Mouse (Mus musculus): ENCODE data around the gene Dmrt2.
A peak's percentile ranks its signal among the peaks of the same experiment; 100 is the strongest.

The Dmrt2 gene

DNA sequence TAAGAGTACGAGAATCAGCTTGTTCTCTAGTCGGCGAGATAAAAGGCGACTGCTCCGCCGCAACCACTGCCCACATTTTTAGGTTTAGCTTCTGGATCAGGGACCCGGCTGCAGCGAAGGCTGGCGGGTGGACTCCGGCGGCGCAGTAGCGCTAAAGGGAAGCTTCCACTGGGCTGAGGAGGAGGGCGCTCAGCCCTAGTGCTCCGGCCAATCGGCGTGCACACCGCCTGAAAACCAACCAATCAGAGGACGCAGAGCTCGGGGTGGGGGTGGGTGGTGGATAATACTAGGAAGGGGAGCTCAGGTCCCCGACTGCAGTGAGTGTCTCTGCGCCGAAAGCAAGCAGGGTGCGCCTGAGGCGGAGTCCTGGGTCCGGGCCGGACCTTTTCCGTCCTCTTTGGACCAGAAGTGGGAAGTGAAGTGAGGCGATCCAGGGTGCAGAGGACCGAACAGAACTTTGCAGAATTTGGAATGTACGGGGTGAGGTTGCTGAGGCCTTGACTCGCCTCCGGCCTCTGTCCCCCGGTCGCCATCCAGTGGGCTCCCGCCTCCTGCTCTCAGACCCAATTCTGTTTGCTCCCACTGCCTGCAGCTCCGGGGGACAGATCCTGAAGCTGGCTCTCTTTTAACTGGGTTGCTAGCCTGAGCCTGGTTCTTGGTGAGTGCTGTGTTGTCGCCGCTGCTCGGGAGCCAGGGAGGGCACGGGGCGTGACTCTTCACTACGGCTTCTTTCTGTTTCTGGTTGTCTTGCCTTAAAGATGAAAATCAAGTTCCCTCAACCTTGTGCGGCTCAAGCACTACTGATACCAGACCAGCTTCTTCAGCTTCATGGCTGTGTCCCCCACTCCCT lies at the start of gene Dmrt2:
Gene Dmrt2, plus strand, starts transcription at position 311 of the 850 bp plus-strand sequence.
- DNase-seq: peak; percentile 29

DNA sequence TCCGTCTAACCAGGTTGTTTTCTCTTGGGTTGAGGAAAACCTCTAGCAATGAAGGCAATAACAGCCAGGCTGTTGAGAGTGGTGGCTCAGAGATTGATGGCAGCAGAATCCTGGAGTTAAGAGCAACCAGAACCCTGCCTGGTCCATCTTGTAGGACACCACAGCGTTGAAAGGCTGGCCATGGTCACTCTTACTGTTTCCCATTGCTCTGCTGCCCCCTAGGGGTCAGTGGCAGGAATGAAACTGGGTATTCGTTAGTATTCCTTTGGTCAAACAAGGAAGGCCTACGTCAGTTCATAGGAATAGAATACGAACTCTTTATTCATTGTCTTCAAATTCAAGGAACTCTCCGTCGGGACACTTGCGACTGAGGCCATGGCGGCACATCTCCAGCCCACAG lies 43.7 kb upstream of the Dmrt2 start:
- peak; percentile 53 for DNase-seq

DNA sequence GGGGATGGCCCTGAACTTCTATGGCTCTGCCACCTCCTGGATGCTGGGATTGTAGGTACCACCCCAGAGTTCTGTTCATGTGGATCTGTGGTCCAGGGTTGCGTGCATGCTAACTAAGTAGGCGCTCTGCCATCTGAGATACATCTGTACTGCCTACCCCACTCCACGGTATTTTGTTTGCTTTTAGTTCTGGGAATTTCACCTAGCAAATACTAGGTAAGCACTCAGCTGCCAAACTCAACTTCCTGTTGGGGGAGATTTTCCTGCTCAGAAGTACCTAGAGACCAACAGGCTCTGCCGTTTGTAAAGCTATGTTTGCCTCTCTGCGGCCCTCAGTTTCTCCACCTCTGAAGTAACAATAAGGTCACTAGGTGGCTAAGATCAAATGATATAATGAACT lies 37.1 kb upstream of the Dmrt2 start:
- DNase-seq: no peak

DNA sequence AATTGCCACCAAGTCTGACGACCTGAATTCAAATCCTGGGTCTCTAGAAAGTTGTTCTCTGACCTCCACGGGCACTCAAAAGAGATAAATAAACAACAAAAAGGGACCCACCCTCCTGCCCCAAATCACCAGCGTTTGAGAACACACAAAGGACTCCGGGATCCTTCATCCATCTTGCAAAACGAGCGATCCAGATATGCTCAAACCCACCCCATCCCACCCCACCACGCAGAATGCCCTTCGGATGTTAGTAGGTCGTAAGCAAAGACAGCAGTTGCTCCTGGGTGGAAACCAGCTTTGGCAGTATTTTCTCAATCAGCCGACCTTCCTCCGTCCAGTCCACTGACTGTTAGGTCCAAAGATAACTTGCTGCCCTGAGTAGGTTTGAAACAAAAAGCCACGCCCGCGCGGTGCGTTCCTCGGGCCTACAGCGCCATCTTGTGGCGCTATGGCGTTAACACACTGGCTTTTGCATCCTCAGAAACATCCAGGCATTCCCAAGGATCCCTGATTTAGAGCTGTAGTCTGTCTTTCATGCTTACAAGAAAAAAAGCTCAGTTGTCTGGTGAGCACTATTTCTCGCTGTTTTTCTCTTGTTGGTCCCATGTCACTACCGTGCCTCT lies 36.5 kb upstream of the Dmrt2 start:
- peak; percentile 44 for DNase-seq

DNA sequence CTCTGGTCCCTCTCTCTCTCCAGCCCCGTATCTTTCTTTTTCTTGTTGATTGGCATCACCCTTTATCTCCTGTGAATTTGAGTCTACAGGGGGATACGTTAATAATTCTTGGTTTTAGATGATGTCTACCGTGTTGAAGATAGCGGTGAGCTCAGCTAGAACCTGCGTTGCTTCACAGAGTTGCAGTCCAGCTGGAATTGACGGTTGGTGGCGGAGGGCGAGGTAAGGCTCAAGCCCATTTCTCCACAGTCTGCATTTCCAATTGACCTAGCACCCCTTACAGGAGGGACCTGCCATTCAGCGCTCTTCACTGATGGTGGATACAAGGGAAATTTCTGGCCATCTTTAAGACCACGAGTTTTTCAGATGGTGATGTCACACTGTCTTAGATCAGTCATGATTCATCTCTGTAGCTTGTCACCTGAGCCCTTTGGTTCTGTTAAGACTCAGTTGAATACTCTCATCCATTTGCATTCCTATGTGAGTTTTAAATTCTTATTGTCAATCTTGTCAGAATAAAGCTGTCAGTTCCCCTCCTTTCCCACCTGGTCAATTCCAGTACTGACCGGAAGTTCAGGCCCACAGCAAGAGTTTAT lies 33.3 kb upstream of the Dmrt2 start:
- DNase-seq: no peak

DNA sequence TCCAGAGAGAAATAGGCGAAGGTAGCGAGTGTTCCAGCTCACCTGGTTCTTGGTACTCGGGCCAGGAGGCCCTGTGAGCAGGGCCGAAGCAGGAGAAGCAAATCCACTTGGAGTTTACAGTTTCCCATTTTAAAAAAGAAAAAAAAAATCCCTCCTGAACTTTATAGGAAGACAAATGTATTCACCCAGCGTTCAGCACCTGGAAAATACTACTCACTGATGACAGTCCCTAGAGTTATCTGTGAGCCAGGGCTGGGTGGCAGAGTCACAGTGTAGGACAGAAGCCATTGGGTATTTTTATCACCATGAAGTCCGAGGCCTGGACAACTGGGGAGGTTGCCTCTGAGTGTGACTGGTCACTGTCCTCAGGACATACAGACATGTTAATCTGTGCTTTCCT lies 30.4 kb upstream of the Dmrt2 start:
- DNase-seq: no peak

DNA sequence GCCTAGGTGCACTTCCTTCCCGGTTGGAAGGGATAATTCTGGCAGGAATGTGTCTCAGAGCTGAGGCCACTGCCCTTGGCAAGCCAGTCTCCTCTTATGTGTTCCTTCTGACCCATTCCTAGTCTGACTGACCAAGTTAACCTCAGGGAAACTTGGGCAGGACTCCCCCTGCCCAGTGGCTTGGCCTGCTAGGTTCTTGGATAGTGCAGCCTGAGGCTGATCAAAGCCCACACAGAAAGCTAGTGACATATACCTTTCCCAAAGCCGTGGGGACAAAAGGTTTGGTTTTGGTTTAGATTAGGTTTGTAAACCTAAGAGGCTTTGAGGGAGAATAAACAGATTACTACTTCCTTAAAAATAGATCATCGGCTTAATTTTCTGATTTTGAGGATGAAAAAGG lies 25.1 kb upstream of the Dmrt2 start:
- DNase-seq: no peak

DNA sequence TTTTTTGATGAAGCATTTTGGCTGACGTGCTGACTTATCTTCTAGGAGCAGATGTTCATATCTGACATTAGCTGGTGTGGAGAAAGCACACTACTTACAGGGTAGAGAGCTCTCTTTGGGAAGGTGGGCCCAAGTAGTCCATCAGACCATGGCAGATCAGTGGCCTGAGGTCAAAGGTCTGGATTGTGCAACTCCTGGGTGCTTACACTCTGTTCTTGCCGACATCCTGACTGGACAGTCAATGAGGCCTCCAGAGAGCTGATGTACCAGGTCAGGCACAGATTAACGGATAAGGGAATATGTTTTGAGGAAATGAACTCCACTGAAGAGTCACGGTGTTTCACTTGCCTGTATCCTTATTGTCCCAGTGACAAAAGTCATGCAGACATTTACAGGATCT lies 23.5 kb upstream of the Dmrt2 start:
- DNase-seq: no peak

GRCm38 (mm10) chr19:25650474-25650873 lies 21.7 kb upstream of the Dmrt2 start:
- no peak for DNase-seq

- DNase-seq: no peak
These were observed 19.7 kb upstream of the Dmrt2 start for GRCm38 (mm10) chr19:25652560-25652959.

DNA sequence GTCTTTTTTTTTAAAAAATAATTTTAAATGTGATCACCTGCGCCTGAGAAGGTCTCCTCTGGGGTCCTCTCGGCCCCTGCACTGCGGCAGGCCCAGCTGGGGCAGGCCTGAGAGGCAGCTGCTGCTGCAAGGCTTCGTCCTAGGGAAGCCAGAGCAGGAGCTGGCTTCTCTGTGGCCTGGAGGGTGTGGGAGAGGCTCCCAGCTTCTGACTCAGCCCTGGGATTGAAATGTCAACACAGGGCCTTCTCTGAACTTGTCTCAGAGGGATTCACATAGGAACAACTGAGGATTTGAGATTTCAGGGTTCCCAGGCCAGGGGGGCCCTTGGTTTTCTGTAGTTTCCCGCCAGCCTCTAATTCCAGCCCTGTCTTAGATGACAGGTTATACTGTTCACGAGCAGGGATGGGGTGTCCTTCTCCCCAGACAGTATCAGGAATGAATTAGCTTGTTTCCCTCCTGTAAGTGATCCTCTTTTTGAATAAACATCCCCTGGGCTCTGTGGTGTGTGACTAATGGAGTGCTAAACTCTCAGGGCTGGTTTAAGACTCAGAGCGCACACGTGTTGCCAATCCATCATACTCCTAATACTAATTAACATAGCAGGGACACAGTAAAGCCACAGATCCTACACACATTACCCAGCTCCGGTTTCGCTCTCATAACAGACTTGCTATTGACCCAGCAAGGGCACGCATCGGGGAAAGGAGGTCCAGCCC lies 18.0 kb upstream of the Dmrt2 start:
- DNase-seq: no peak

DNA sequence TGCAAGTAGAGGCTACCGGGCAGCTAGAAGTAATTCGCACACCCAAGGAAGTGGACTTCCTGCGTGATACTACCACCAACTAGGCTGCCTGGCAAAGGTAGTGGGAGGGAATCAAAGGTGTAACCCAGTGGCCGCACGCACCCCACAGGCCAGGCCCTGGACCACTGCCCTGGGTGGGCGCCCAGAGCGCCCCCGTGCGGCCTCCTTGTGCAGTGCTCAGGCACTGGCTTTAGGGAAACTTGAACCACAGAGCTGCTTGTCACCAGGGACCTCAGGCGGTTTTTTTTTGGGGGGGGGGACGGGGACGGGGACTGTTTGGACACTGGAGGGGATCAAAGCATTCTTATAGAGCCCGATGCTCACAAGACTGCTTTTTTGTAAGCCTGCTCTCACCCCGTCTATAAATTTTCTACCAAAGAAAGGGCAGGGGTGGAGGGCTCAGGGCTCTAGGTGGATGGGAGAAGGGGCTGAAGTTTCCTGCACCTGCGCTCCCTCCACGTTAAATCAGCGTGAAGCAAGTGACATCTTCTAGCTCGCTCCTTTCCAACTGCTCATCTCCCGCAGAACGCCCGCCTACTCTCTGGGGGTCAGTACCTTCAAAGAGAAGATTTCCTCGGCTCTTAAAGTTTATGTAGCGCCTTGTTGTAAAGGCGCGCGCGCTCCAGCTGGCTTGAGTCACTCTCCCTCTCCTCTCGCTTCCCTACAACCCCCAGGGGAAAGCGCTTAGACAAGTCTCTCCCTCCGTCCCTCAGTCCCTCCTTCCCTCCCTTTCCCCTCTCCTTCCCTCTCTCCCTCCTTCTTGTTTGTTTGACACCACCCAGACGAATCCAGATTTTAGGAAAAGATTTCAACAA lies 6.5 kb upstream of the Dmrt2 start:
- no peak for DNase-seq

DNA sequence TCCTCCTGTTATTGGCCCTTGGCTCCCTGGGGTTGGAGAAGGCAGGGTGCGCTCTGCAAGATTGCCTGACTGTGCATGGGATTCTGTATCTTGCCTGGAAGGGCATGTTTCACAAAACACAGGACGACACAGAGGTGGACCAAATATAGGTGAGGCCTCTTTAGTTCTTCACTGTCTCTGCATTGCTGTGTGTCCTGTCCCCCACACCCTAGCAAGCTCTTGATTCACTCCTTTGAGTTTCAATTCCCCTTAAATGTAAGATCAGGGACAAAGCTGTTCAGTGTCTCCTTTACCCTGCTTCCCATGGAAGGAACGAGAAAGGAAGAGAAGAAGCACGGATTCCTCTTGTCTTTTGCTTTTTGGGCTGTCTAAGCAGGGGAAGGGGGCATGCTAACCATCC lies 4.4 kb upstream of the Dmrt2 start:
- DNase-seq: no peak

DNA sequence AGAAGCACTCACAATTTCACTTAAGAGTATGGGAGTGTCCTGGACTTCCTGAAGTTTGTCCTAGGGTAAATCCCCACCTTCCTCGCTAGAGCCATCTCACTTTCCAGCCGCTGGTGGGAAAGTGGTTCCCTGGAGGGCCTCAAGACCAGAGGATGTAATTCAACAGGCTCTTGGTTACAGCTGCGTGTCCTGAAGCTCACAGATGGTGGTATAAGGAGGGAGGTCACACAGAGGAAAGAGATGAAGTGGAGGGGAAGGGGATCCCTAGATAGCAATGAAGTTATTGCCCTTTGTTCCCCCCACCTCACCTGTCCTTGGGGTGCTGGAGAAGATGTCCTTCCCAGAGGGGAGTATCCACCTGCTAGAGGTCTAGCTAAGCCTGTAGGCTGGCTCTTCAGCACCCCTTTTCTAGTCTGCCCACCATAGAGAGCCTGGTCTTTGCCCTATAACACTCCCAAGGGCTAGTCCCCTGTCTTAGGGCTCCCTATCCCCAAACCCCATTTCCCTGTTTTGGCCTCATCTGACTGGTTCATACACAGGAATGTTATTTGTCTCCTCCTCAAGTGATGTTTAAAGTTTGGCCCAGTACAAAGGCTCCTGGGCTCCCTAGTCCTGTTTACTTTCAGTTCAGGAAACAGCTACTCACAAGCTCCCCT lies 2.5 kb upstream of the Dmrt2 start:
- DNase-seq: no peak

GRCm38 (mm10) chr19:25670571-25671285 lies 1.5 kb upstream of the Dmrt2 start:
- no peak for DNase-seq

DNA sequence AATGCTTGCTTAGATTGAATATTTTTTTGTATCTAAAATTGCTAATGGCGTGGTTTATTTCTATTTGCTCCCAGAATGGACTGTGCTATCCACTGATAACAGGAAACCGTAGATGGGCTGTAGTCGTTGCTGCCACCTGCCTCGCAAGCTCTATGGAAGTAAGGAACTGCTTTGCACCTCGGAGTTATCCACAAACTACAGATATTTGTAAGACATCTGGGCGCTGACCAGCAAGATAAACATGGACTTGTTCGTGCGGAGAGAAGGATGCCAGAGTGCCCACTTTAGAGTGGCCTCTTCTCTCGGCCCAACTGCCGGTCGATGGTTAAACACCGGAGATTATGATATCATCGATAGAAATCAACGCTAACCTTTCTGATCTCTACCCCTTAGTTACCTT lies 530 bp upstream of the Dmrt2 start:
- no peak for DNase-seq

DNA sequence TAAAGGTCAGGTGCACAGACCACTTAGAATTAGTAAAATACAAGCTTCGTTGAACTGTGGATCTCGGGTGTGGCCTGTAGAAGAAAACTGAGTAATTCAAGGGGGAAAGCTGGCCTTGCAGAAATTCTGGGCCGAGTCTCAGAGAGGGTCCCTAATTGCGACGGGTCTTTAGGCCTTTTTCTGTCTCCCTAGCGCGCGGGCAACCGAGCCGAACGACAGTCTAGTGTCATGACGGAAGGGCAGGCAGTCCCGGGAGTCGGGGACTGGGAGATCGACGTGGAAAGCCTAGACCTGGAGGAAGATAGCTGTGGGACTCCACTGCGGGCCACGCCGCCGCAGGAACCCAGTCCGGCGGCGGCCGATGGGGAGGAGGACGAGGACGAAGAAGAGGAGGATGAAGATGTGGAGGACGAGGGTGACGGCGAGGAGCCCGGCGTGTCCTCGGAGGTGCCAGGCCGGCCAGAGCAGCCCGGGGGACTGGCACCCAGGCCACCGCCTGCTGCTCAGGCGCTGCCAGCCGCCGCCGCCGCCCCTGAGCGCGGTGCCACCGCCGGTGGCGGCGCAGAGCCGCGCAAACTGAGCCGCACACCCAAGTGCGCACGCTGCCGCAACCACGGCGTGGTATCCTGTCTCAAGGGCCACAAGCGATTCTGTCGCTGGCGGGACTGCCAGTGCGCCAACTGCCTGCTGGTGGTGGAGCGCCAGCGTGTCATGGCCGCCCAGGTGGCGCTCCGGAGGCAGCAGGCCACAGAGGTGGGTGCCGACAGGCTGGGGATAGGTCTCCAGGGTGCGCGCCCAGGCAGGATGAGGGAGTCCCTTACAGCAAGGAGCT lies 1.2 kb downstream of the Dmrt2 start:
- peak; percentile 23 for DNase-seq

DNA sequence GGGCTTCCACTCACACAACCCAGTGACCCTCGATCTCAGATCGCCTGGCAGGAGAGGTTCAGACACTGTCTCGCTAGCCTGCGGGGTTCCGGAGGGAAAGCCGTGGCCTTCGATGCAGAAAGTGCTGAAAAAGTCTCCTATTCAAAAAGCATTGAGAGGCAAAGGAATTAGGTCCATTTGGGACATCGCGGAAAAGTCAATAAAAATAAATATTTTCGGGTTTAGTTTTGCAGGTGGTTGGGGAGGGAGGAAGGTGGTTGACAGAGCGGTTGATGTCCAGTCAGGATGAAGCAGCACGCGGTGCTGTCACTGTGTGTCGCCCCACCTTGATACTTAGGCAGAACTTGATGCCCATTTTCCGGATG lies 1.8 kb downstream of the Dmrt2 start:
- DNase-seq: no peak

DNA sequence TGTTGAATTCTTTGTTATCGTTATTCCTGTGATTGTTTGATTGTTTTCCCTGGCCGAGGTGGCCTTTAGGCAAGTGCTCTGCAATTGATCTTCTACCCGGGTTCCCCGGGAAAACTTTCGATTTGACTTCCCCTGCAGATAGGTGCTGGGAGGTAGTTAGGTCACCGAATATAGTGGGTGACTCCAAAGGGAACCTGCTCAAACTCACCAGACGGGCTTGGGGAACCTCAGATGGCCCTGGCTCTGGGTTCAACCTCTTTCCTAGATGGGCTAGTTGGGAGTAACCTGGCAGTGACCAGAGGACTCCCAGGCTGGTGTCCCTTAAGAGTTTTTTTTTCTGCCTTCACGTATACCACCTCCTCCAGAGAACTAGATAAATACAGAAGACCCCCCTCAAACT lies 2.5 kb downstream of the Dmrt2 start:
- no peak for DNase-seq

DNA sequence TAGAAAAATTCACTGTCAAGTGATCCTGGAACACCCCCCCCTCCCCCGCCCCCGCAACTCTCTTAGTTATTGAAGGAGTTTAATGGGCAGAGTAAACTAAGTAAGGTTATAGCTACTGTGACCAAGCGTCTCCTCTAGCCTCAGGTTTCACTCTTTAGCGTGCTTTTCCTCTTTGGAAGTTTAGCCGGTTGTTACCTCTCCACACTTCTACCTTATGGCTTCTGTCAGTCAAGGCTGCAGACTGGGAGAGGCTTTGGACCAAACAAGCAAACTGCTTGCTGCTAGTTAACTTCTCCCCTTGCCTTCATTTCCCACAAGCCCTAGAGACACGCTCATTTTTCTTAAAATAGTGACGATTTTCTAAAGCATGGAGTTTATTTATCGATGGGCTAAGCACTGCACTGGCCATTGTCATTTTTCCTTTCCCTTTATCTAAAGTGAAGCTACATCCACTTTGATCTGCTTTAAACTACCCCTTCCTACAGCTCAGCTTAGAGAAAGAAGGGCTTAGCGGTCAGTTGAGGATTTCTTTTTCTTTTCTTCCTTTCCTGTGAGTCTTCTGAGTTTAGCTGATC lies 3.7 kb downstream of the Dmrt2 start:
- DNase-seq: no peak

Measured in right cerebral cortex, postnatal 25 days (tissue).